Mouse (Mus musculus): ENCODE measurements around the gene Bicdl1.

DNA sequence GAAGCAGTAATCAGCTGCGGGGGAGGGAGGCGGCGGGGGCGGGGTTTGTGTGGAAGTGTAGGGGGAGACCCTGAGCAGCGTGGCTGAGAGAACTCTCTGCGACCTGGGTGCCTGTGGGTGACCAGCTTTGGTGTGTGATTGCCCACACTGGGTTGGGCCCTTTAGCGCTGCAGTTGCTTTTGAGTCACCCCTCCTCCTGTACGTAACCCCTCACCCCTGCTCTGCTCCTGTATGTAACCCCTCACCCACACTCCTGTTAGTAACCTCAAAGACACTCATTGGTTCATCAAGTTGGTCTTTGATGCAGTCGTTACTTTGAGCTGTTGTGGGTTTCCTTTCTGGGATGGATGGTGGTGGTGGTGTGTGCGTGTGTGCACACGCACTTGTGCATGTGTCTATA is 29.5 kb upstream of the Bicdl1 start:
- TF ChIP-seq TAL1 (conservative IDR thresholded peaks at IDR 0.05; ENCODE audit: low read depth, low read length), result no peak
- TF ChIP-seq CTCF (IDR thresholded peaks at IDR 0.05; ENCODE audit: low read depth, low read length), result no peak
